Mouse (Mus musculus) heart, adult 2 months (tissue): ENCODE data around the gene Prex1. TPM values are rescaled to one million over a fixed set of nuclear protein-coding genes. Genes with fewer than 3 reads are reported as not detected.
A peak's percentile ranks its signal among the peaks of the same experiment; 100 is the strongest.

Source experiments
- DNase-seq, 2 experiments: peaks; one replicate each; pipeline ENCODE4 v3.0.0; 2021
- H3K27ac ChIP-seq: fragments of 200-600 bp; 2 replicates; pipeline ENCODE4 v1.8.1; 2022
- H3K27me3 ChIP-seq: fragments of 200-500 bp; 2 replicates; pipeline ENCODE4 v1.6.1; 2012; ENCODE audit warnings: mild to moderate bottlenecking, low read length, inconsistent platforms, mixed read lengths; ENCODE audit not compliant: control insufficient read depth, insufficient read depth
- H3K36me3 ChIP-seq: fragments of 200-500 bp; 2 replicates; pipeline ENCODE4 v1.6.1; 2012; ENCODE audit warnings: low read length, inconsistent platforms; ENCODE audit not compliant: control insufficient read depth, insufficient read depth
- H3K4me1 ChIP-seq: fragments of 200-500 bp; 2 replicates; pipeline ENCODE4 v1.6.1; 2011; ENCODE audit warnings: low read length; ENCODE audit not compliant: control insufficient read depth, insufficient read depth
- H3K4me3 ChIP-seq: fragments of 200-600 bp; 2 replicates; pipeline ENCODE4 v1.8.1; 2022
- H3K79me2 ChIP-seq: fragments of 200-500 bp; replicated peaks from 2 replicates; pipeline ENCODE4 v1.6.1; 2012; ENCODE audit warnings: mild to moderate bottlenecking, inconsistent platforms, low read length, moderate library complexity, mixed read lengths; ENCODE audit not compliant: control insufficient read depth, insufficient read depth
- H3K9ac ChIP-seq: fragments of 200-500 bp; 2 replicates; pipeline ENCODE4 v1.6.1; 2012; ENCODE audit warnings: low read depth, mild to moderate bottlenecking, control low read depth, inconsistent platforms, low read length, mixed read lengths
- CTCF ChIP-seq: fragments of 200-600 bp; IDR thresholded peaks from 2 replicates; pipeline ENCODE4 v1.8.1; 2022; ENCODE audit warnings: antibody characterized with exemption, mild to moderate bottlenecking, moderate library complexity
- EP300 ChIP-seq: fragments of 200-500 bp; IDR thresholded peaks from 2 replicates; pipeline ENCODE4 v1.6.1; 2011; ENCODE audit warnings: low read depth, low read length, control low read depth; ENCODE audit not compliant: insufficient read depth
- POLR2A ChIP-seq: fragments of 200-500 bp; IDR thresholded peaks from 2 replicates; pipeline ENCODE4 v1.6.1; 2011; ENCODE audit warnings: mild to moderate bottlenecking, low read depth, low read length, control low read depth; ENCODE audit not compliant: insufficient read depth
- WGBS: fragments of 180-500 bp; shearing (Covaris S2); methylation state at CpG from one replicate; pipeline ENCODE4 v1.1.7; 2018; 5-methylcytosine and 5-hydroxymethylcytosine counted together
- intact Hi-C: fragments of 180-260 bp; cut with DNase I; formaldehyde crosslinking; loops from one replicate; pipeline ENCODE4 v1.15.1; 2025
- polyA plus RNA-seq: library from polyadenylated mRNA; depleted of rRNA; stranded (reverse); fragments of >200 nt; gene quantifications from 2 replicates; pipeline ENCODE4 v1.2.3, GENCODE M21; 2012
- total RNA-seq, 2 experiments: library from RNA; stranded (reverse); gene quantifications; 2 replicates each; pipeline ENCODE4 v1.2.3; 2021

Prex1 gene
- total and polyA plus RNA-seq, 3 experiments: 5.2 to 9.8 (median 6.0) TPM

DNA sequence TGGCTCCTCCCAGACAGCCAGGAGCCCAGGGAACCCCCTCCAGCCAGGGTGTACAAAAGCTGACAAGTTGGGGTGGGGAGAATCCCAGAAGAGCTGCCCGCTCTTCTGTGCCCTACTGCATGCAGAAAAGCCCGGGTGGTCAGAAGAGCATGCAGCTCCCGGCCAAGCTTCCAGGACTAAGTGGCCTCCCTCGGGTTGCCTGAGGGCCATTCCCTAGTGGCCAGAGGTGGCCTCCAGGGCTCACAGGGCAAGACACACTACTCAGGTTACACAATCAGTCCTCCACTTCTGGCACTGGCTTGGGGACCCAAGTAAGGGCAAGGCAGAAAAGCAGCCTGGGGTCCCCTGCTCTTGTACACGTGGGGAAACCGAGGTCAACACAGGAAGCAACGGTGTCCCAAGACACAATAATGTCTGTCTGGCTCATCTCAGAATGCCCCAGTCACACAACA lies 1.9 kb downstream of the Prex1 start:
- intact Hi-C loops: loop anchor here (5.0 kb wide), 3 partner anchors 54 to 104 kb away; no protein-coding TSS in a partner anchor
- Histone ChIP-seq H3K4me1 (peaks cover 3% of the 10 kb centered on the region), H3K4me3 (no peak overlapping the region; the same call in 1 of the 2 replicates), H3K79me2 (no peaks in the 10 kb centered on the region), H3K9ac (no peak overlapping the region), H3K36me3 (no peaks in the 10 kb centered on the region), H3K27ac (peak overlapping the region; percentile 4; the same call in 1 of the 2 replicates), H3K27me3 (no peaks in the 10 kb centered on the region)
- no peak for DNase-seq
- WGBS: 35% methylated on average over 7 of the region's 7 CpGs
- no peak for TF ChIP-seq CTCF

DNA sequence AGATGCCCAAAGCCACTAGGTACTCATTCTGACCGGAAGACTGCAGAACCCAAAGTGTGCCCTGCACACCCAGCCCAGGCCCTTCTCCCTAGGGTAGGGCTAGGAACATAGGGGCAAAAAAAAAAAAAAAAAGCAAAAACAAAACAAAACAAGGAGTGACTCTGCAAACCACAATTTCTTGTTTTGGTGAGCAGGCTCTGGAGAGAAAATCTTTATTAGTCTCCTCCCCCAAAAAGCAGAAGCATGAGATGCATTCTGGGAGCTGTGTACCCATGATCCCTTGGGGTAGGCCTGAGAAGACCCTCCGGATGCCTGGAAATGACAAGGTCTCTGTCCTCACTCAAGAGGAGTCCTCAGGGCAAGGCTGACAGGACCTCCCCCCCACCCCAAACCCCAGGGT lies 3.7 kb downstream of the Prex1 start:
- intact Hi-C loops: loop anchor here (5.0 kb wide), 3 partner anchors 53 to 103 kb away; no protein-coding TSS in a partner anchor
- Histone ChIP-seq H3K27ac (no peak overlapping the region), H3K4me3 (no peak overlapping the region), H3K79me2 (no peaks in the 10 kb centered on the region), H3K9ac (no peak overlapping the region), H3K4me1 (peaks cover 3% of the 10 kb centered on the region), H3K36me3 (no peaks in the 10 kb centered on the region), H3K27me3 (no peaks in the 10 kb centered on the region)
- TF ChIP-seq CTCF (no peak), POLR2A (no peak), EP300 (no peak)
- DNase-seq: no peak
- 91% methylated on average over 2 of the region's 2 CpGs for whole genome bisulfite sequencing

DNA sequence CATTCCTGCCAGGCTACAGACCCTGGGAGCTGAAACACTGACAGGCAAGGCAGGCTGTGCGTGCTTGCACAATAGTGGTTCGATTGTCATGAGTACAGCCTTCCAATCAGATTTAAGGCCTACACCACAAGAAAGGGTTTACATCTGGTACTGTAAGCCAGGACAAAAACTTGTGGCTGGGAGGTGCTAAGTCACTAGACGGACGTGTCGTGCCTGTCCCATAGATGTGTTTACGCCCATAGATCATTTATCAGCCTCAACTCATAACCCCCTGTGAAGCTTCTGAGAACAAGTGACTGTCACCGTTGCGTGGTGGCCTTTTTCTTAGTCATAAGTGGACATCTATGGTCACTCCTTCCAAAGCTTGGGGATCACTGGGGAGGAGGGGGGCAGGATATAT lies 5.3 kb downstream of the Prex1 start:
- Histone ChIP-seq H3K4me1 (no peaks in the 10 kb centered on the region; the same call in 1 of the 2 replicates), H3K79me2 (no peaks in the 10 kb centered on the region), H3K27me3 (no peaks in the 10 kb centered on the region), H3K9ac (no peak overlapping the region), H3K27ac (no peak overlapping the region), H3K36me3 (no peaks in the 10 kb centered on the region), H3K4me3 (no peak overlapping the region)
- intact Hi-C loops: no loop called here
- WGBS: 90% methylated on average over 8 of the region's 8 CpGs
- TF ChIP-seq POLR2A (no peak), CTCF (no peak), EP300 (no peak)
- no peak for DNase-seq

DNA sequence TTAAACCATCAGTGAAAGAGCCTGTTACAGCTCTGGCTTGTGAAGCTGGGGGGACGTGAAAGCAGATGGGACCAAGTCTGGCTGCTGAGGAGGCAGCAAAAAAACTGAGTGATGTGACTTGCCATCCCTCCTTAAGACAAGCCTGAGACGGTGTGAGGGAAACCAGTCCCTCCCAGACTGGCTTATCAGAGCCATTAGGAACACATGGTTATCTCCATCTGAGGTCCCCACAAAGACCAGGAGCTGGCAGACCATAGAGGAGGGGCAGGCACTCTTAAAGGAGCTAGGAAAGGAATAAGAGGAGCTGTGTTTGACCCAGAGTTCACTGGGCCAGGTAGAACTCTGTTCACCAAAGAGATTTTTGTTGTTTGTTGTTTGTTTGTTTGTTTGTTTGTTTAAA lies 7.1 kb downstream of the Prex1 start:
- no peak for TF ChIP-seq EP300
- no peak for TF ChIP-seq CTCF
- TF ChIP-seq POLR2A: no peak
- Histone ChIP-seq H3K36me3 (no peaks in the 10 kb centered on the region), H3K27ac (no peak overlapping the region), H3K9ac (no peak overlapping the region), H3K79me2 (no peaks in the 10 kb centered on the region), H3K4me1 (no peaks in the 10 kb centered on the region; the same call in 1 of the 2 replicates), H3K27me3 (no peaks in the 10 kb centered on the region), H3K4me3 (no peak overlapping the region)
- 86% methylated on average over 2 of the region's 2 CpGs for WGBS
- no peak for DNase-seq
- intact Hi-C loops: no loop called here

DNA sequence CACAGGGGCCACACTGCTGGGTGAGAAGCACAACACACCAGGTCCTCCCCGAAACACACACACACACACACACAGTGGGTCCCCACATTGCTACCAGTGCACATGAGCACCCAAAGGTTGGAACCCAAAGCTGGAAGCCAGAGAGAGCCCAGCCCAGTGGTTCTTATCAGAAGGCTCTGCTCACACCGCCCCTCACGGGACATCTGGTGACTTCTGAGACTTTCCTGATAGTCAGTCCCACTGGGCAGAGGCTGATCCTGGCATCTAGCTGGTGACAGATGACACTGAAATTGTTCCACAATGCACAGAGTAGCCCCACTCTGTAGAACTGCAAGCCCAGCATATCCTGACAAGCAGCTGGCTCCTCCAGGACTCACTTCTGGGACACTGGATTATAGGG lies 10.1 kb downstream of the Prex1 start:
- Histone ChIP-seq H3K27ac (no peak overlapping the region), H3K9ac (no peak overlapping the region), H3K36me3 (no peaks in the 10 kb centered on the region), H3K4me1 (no peaks in the 10 kb centered on the region; the same call in 1 of the 2 replicates), H3K4me3 (no peak overlapping the region), H3K79me2 (no peaks in the 10 kb centered on the region), H3K27me3 (no peaks in the 10 kb centered on the region)
- no peak for TF ChIP-seq POLR2A
- no peak for TF ChIP-seq EP300
- no peak for TF ChIP-seq CTCF
- DNase-seq: no peak
- 37% methylated on average over 3 of the region's 3 CpGs for WGBS
- intact Hi-C loops: no loop called here

DNA sequence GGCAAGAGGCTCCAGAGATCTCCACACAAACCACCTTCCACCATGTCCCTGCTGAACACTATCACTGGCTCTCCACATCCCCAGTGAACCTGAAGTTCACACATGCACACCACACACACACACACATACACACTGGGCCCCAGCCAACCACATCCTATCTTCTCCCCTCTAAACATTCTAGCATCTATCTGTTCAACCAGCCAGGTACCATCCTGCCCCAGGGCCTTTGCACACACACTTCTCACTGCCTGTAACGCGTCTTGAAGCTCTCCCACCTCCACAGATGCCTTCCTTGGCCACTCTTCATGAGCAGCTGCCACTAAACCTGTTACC lies 11.6 kb downstream of the Prex1 start:
- TF ChIP-seq CTCF (no peak), POLR2A (no peak), EP300 (no peak)
- H3K79me2 ChIP-seq: no peaks in the 10 kb centered on the region
- no peaks in the 10 kb centered on the region for H3K27me3 ChIP-seq
- no peaks in the 10 kb centered on the region; the same call in 1 of the 2 replicates for H3K4me1 ChIP-seq
- H3K4me3 ChIP-seq: no peak overlapping the region
- DNase-seq: no peak
- WGBS: 94% methylated on average over 2 of the region's 2 CpGs
- intact Hi-C loops: no loop called here
- no peak overlapping the region for H3K27ac ChIP-seq
- H3K9ac ChIP-seq: no peak overlapping the region
- no peaks in the 10 kb centered on the region for H3K36me3 ChIP-seq
